Mouse (Mus musculus) stomach, adult 2 months (tissue): ENCODE results near the gene Tmem141. TPM values are rescaled to one million over a fixed set of nuclear protein-coding genes. Genes with fewer than 3 reads are reported as not detected.

Source experiments
- polyA plus RNA-seq: library from polyadenylated mRNA; depleted of rRNA; stranded (reverse); fragments of >200 nt; gene quantifications from 2 replicates; pipeline ENCODE4 v1.2.3, GENCODE M21; 2012; rRNA removed

Gene Tmem141
- 11.7 and 12.7 TPM in 2 replicates for polyA plus RNA-seq

DNA sequence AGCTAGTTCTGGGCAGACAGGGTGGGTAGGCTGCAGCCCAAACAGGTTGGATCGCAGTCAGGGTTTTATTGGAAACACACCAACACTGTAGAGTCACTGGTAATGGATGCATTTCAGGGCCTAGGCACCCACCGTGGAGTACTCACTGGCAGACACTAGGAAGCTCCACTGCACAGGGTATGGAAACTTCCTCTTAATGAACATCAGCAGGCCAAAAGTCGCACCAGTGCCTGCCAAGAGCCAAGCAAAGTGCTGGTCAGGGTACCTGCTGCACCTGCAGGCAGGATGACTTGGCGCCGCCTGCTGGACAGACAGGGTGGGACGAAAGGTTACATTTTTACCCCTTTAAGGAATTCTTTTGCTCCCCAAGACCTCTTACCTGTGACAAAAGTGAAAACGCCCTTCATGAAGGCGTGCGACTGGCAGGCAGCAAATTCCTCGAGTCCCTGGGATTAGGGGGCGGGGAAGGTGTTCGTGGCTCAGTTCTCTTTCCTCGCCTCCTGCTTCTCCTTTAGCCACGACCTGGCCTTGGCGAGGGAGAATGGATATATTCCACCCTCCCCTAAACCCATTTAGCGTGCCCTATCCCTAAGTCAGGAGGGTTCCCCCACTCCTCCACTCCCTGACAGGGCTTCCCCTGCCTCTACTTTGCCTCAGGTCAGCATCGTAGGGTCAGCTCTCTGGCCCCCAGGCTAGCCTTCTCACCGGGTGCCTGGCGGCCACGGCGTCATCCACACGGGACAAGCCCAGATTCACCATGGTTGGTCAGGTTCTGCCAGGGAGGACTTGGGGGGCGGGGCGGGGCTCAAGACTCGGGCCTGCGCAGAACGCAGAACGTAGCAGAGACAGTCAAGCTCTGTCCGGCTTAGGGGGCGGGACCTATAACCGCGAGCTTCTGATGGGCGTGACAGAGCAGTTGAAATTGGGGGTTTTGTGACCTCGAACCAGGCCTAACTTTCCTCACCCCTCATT is at the start of gene Tmem141:
Tmem141 (minus strand) TSS at position 777 of the 972 bp plus-strand sequence.

GRCm38 (mm10) chr2:25657652-25658051 is 35.8 kb upstream of the Tmem141 start, which contains the start of gene Lcn5:
Gene Lcn5, plus strand, starts transcription at chr2:25657952.

DNA sequence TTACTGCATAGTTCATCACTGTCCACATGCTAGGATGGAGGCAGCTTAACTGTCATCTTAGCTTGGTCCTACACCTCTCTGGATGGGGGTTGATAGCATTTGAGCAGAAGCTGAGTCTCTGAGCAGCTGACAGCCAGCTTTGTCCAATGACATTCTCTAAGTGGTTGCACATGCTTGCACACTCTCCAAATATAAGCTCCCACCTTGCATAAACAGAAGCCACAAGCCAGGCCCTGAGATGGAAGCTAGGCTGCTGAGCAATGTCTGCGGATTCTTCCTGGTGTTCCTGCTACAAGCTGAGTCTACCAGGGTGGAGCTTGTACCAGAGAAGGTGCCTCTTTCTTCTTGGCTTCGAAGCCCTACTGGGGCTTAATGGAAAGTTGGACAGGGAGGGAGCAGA is 31.1 kb upstream of the Tmem141 start, which contains the start of gene Lcn8:
Lcn8 (plus strand) TSS at position 219 of the 400 bp plus-strand sequence.

GRCm38 (mm10) chr2:25627811-25628210 is 6.0 kb upstream of the Tmem141 start, which contains the start of gene Fcna:
Gene Fcna, minus strand, starts transcription at chr2:25628030.

DNA sequence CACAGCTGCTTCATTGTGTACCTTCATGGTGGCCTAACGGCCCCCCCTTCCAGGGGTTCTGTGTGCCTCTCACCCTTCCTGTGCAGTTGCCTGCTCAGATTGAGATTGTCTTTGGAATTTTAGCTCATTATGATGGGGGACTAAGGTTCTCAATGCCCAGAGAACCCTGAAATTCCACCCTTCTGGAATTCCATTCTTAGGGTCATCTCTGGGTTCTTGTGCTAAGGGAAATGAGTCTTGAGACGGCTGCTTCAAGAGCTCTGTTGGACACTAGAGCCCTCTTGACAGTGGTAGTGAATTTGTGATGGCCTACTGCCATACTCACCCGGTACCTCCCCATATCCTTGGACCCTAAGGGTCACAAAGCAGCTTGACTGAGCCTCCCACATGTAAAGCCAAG is 4.2 kb downstream of the Tmem141 start, which contains the start of gene Ccdc183:
Ccdc183 (minus strand) TSS at position 101 of the 400 bp plus-strand sequence.

GRCm38 (mm10) chr2:25607761-25608622 is 13.8 kb downstream of the Tmem141 start, which contains the start of gene Rabl6:
Gene Rabl6, minus strand, starts transcription at chr2:25608521.

DNA sequence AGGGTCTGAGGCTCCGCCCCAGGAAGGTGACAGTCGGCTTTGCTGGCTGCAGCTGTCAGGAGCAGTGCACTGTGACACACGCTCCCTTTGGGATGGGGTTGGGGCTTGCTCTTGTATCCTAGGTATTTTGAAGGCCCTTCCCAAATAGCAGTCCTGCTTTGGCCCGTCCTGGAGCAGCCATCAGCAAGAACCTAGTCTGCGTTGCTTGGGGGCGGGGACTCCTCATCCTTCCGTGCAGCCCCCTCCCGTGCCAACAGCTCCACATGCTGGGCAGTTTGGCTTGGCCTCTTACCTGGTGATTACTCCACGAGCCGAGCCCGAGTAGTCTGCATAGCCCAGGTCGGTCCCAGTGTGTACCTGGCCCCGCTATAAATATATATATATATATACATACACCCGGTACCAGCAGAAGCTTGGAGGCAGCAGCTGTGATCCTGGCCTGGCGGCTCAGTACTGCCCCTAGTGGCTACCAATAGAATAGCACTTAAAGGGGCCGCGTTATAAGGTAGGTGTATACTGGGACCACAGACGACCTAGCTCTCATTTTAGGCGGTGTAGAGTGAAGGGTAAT is 40.4 kb downstream of the Tmem141 start, which contains the start of gene Ajm1:
Ajm1 (minus strand) TSS at position 464 of the 571 bp plus-strand sequence.

GRCm38 (mm10) chr2:25574579-25575431 is 47.0 kb downstream of the Tmem141 start, which contains the start of the genes Mamdc4 and Phpt1:
Gene Mamdc4, minus strand, starts transcription at chr2:25574845.
Gene Phpt1, minus strand, starts transcription at chr2:25575224.

Other genes with a start within 250 kb of the Tmem141 start
- gene Sapcd2, start 249.7 kb downstream of the Tmem141 start, polyA plus RNA-seq, result 16.2 and 18.1 TPM in 2 replicates
- gene Entpd2, start 226.1 kb downstream of the Tmem141 start, polyA plus RNA-seq, result 38.6 and 41.0 TPM in 2 replicates
- gene Npdc1, start 222.7 kb downstream of the Tmem141 start, polyA plus RNA-seq, result 181 and 297 TPM in 2 replicates
- 0.11 and 0.24 TPM in 2 replicates for gene Fut7, start 198.7 kb downstream of the Tmem141 start, polyA plus RNA-seq
- 17.6 and 31.4 TPM in 2 replicates for gene Abca2, start 193.3 kb downstream of the Tmem141 start, polyA plus RNA-seq
- gene Clic3, start 165.2 kb downstream of the Tmem141 start, polyA plus RNA-seq, result 208 and 316 TPM in 2 replicates
- 60.7 and 89.3 TPM in 2 replicates for gene Paxx, start 160.9 kb downstream of the Tmem141 start, polyA plus RNA-seq
- gene Ptgds, start 152.0 kb downstream of the Tmem141 start, polyA plus RNA-seq, result 2.0 and 3.4 TPM in 2 replicates
- gene Lcn12, start 128.1 kb downstream of the Tmem141 start, polyA plus RNA-seq, result 0.26 TPM in 1 of 2 replicates, not detected in the other
- 31.7 and 32.1 TPM in 2 replicates for gene Fbxw5, start 121.3 kb downstream of the Tmem141 start, polyA plus RNA-seq
- gene C8g, start 120.3 kb downstream of the Tmem141 start, polyA plus RNA-seq, result 0.94 and 1.9 TPM in 2 replicates
- 5.6 and 6.2 TPM in 2 replicates for gene Traf2, start 75.1 kb downstream of the Tmem141 start, polyA plus RNA-seq
- 53.7 and 66.4 TPM in 2 replicates for gene Edf1, start 64.2 kb downstream of the Tmem141 start, polyA plus RNA-seq
- gene Mamdc4, start 47.2 kb downstream of the Tmem141 start, polyA plus RNA-seq, result 0.94 and 1.5 TPM in 2 replicates
- gene Phpt1, start 46.8 kb downstream of the Tmem141 start, polyA plus RNA-seq, result 15.1 and 16.4 TPM in 2 replicates
- gene Ajm1, start 40.2 kb downstream of the Tmem141 start, polyA plus RNA-seq, result 3.4 and 4.3 TPM in 2 replicates
- 34.2 and 35.2 TPM in 2 replicates for gene Rabl6, start 13.5 kb downstream of the Tmem141 start, polyA plus RNA-seq
- not detected in 2 replicates for gene Ccdc183, start 4.3 kb downstream of the Tmem141 start, polyA plus RNA-seq
- gene Fcna, start 6.0 kb upstream of the Tmem141 start, polyA plus RNA-seq, result 2.1 and 3.0 TPM in 2 replicates
- 2.0 TPM in 1 of 2 replicates, not detected in the other for gene Lcn8, start 31.1 kb upstream of the Tmem141 start, polyA plus RNA-seq
- gene Lcn5, start 35.9 kb upstream of the Tmem141 start, polyA plus RNA-seq, result 2.0 TPM in 1 of 2 replicates, not detected in the other
- 0.17 TPM in 1 of 2 replicates, not detected in the other for gene Lcn6, start 54.8 kb upstream of the Tmem141 start, polyA plus RNA-seq
- gene Lcn10, start 60.7 kb upstream of the Tmem141 start, polyA plus RNA-seq, result 0.40 TPM in 1 of 2 replicates, not detected in the other
- 0.59 and 2.0 TPM in 2 replicates for gene Obp2a, start 78.0 kb upstream of the Tmem141 start, polyA plus RNA-seq
- gene Bmyc, start 84.7 kb upstream of the Tmem141 start, polyA plus RNA-seq, result 31.9 and 46.7 TPM in 2 replicates
- gene Obp2b, start 115.0 kb upstream of the Tmem141 start, polyA plus RNA-seq, result not detected in 2 replicates
- not detected in 2 replicates for gene Lcn3, start 143.6 kb upstream of the Tmem141 start, polyA plus RNA-seq
- gene Lcn11, start 155.0 kb upstream of the Tmem141 start, polyA plus RNA-seq, result not detected in 2 replicates
- gene Gm13539, start 160.3 kb upstream of the Tmem141 start, polyA plus RNA-seq, result not detected in 2 replicates
- gene Glt6d1, start 193.8 kb upstream of the Tmem141 start, polyA plus RNA-seq, result not detected in 2 replicates
- gene Lcn9, start 201.1 kb upstream of the Tmem141 start, polyA plus RNA-seq, result 0.91 TPM in 1 of 2 replicates, not detected in the other
- gene Sohlh1, start 225.2 kb upstream of the Tmem141 start, polyA plus RNA-seq, result not detected in 2 replicates
- gene Kcnt1, start 241.7 kb upstream of the Tmem141 start, polyA plus RNA-seq, result 0.45 and 0.58 TPM in 2 replicates